Mouse (Mus musculus) Muller cell, postnatal 12 days (primary cell): ENCODE data around the gene Adam19.
"Not testable (repeated sequence)": the region's sequence is repeated elsewhere in the genome, so short reads cannot be mapped to it uniquely, and the experiment has no call there.

ENCODE experiments used
- DNase-seq: peaks from one replicate; pipeline ENCODE4 v3.0.0-alpha.2; 2015; ENCODE audit errors: inconsistent ontology term

Adam19 gene

DNA sequence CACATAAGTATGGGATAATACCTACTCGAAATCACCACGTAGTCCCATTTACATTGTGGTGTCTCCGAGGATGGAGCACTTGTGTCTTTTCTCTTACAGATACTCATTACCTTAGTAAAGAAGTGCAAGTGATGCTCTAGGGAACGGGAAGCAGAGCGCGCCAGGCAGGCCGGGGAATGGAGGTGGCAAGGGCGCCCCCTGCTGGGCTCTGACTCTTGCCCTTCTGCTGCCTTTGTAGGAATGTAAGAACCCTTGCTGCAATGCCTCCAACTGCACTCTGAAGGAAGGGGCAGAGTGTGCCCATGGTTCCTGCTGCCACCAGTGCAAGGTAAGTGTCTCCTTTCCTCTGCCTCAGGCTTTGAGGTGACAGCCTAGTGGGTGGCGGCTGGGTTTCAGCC lies 72.8 kb downstream of the Adam19 start:
- peak; percentile 22 for DNase-seq

DNA sequence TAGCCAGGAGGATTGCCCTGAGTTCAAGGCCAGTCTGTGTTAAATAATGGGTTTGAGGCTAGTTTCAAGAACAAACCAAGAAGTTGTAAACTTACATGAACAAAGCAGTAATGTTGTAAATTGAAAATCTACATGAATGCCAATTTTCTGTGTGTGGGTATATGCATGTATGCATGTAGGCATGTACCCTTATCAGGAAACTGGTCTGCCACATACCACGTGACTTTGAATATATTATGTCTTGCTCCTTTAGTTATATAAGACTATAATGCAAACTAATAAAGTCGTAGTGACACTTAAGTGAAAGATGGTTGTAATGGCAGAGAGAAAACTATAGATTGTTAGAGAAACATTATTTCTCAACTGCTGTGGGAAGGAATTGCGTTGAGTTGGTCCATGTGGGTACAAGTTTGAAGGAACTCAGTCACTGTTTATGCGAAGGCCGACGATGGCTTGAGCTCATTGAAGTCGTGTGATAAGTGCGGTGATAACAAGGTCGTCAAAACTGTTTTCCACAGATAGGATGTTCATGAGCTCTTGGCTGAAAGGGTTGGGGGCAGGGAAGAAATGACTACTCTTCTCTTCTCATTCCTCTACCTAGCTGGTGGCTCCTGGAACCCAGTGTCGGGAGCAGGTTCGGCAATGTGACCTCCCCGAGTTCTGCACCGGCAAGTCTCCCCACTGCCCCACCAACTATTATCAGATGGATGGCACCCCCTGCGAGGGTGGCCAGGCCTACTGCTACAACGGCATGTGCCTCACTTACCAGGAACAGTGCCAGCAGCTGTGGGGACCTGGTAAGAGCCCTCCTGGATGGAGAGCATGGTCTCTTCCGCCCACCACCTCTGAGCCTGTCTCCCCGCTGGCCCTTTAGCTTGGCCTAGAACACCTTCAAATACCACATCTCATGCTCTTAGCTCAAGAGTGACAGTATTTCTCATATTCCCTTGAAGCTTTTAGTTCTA lies 75.5 kb downstream of the Adam19 start:
- no peak for DNase-seq

DNA sequence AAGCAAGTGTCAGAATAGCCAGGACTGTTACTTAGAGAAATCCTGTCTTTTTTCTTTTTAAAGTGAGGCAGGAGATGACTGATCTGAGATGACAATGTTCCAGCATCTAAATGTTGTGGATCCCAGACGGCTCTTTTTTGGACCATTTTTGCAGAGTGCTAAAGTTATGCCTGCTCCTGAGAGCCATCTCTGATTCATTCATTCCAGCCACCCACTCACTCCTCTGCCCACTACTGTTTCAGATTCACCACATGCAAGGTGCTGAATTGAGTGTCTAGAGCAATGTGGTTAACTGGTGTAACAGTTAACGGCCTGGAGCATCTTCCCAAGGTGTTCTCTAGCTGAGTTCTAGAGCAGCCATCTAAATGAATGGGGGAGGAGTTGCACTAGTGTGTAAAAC lies 79.1 kb downstream of the Adam19 start:
- DNase-seq, result peak; percentile 74

DNA sequence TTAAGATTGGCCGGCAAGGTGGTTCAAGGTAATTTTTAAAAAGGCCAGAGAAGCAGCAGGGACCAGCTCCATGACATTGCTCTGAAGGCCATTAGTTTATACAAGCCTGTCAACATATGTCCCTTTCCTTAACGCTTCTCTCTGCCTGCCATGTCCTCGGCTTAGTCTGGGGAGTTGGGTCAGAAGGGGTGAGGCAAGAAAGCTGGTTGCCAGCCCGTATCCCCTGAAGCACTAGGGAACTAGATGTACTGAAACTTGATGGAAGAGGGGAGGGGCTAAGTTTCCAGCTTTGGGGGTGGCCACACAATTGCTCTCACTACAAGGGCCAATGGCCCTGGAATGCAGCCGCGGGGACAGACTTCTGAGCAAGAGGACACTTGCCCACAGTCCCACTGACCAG lies 87.5 kb downstream of the Adam19 start:
- DNase-seq, result no peak

DNA sequence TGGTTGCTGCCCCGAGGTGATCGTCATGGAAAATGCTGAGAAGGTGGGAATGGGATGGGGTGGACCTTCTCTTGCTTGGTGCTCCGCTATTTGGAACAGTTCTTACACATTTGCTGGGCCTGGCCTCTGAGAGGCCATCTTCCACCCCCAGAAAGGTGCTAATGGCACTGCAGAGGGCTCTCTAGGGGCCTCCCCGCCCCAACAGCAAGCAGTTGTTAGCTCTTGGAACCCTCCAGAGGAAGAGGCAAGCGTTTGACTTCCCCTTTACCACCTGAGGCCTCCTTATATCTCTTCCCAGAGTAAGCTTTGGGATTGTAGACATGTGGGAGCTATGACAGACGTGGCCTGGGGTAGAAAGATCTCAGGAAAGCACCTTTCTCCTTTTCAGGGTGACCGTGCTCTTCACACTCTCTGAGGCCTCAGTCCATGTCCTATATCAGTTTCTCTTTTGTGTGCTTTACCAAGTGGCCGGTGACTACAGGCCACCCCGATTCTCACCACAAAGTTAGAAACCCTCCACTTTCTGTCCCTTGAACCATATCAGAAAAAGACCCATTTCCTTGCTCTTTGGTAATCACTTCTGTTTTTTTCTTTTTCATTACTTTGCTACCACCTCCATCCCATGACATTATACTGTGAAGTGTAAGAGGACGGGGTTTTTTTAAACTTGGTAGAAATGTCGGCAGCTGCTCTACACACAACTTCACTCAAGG lies 89.5 kb downstream of the Adam19 start:
- no peak for DNase-seq

DNA sequence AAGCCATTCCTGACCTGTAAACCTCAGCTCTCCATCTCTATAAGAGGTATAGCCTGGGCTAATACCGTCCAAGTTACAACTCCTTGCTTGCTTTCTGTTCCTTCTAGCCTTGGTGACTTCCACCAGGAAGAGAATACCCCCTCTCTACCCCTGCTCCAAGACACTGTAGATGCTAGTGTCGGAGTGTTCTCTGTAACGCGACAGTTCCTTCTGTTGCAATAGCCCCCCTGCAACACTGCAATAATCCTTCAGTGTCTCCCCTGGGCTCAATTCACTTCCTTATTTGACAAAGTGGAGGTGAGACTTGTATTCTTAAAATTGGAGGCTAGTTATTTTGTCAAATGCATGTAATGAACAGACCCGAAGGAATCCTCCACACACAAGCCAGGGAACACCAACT lies 90.8 kb downstream of the Adam19 start:
- no peak for DNase-seq

DNA sequence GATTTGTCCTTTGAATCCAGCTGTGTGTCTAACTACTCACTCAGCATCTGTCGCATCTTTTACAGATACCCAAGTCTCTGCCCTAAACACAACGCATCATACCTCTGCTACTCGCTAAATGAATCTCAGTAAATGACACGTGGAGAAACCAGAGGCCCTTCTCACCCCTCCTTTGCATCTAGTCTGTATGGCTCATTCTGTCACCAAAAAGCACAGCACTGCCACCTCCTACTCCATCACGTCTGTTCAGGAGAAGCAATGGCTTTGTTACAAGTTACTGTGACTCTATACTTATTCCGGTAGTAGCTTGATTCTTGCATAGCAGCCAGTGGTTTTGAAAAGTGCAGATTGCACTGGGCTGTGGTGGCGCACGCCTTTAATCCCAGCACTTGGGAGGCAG lies 101.2 kb downstream of the Adam19 start:
- no peak for DNase-seq

DNA sequence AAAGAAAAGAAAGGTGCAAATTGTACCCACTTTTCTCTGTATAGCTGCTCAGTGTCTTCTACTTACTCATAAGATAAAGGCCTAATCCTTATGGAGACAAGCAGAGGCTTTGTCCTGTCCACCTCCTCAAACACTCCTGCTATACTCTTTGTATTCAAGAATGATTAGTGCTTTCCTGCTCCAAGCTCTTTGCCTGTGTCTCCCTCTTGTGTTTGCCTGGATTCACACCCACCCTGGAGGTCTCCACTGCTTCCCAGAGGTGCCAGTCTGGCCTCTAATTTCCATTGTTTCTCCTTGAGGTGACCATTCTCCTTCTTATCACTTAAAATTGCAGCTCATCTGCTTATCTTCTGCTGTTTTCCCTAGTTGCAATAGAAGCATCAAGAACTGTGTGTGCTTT lies 101.7 kb downstream of the Adam19 start:
- no peak for DNase-seq

DNA sequence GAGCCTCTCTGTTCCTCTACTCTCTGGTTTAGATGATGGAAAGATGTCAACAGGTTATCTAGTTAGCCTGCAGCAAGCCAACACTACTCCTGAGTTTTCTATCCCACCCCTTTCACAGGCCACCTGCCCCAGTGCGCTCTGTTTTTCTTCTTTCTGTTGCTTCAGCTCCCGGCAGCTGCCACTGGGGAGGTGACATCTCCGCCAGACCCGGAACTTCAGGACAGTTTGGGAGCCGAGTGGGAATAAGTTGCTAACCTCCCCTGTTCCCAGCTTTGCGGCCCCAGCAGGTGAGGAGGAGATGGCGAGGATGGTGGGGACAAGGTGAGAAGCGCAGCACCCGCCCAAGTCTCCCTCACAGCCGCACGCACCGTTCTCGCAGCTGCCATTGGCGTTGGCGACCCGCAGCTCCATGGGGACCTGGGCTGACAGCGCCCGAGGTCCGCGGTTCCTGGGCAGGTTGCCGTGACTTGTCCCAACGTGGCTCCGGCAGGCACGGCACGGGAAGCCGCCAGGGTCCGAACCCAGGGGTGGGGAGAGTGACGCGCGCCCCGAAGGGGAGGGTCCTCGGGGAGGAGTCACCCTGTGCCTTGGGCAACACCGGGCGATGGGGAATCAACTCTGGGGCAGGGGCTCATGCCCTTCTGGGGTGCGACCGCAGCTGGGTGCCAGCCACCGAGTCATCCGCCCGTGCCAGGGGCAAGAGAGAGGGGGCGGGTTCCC lies 110.2 kb downstream of the Adam19 start, which contains the start of gene Nipal4:
TSS of gene Nipal4 (minus strand) at position 643 of the 720 bp plus-strand sequence.
- peak; percentile 58 for DNase-seq

DNA sequence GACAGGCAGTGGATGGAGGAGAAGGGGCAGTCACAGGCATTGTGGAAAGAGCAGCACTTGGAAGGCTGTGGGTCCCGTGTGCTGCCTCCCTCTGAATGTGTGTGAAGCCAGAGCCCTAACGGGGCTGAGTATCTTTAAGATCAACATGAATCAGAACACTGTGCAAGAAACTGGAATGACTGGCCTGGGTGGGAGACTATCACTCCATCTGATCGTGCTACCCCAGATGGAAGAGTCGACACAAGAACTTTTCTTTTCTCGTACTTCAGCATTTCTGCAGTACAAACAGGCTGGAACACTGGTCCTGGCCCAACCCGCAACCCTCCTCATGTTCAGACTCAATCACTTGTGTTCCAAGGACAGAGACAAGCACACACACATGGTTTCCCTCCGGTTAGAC lies 112.7 kb downstream of the Adam19 start:
- no peak for DNase-seq

DNA sequence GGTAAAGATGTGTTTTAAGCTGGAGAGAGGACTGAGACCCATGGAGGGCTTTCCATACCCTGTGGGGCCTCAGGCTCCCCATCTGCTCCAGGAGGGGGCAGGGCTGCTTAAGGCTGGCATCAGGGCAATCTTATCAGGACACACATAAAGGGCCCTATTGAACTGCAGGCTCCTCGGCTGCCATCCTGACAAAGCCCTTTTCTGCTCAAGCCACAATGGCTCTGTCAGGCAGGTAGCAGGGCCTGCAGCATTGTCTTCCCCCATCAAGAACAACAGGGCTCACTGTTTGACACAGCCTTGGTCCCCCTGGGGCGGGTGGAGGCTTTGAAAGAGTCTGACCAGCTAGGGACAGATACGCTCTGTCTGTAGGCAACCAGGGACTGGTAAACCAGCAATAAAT lies 114.1 kb downstream of the Adam19 start:
- DNase-seq, result no peak

DNA sequence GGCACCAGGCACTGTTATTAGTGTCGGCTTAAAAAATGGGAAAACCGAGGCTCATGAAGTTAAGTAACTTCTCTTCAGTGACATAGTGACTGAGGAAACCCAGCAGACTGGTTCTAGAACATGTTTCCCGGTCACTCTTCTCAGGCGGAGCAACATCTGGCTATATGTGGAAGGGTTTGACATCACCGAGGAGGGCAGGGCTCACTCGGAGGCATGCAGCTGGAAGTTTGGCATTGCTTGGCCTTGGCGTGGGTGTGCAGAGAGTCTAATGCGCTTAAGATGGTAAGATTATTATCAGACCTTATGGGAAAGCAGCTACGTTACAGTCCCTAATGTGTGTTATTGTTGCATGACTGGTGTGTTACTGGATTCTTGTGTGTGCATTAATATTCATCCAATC lies 116.3 kb downstream of the Adam19 start:
- no peak for DNase-seq

DNA sequence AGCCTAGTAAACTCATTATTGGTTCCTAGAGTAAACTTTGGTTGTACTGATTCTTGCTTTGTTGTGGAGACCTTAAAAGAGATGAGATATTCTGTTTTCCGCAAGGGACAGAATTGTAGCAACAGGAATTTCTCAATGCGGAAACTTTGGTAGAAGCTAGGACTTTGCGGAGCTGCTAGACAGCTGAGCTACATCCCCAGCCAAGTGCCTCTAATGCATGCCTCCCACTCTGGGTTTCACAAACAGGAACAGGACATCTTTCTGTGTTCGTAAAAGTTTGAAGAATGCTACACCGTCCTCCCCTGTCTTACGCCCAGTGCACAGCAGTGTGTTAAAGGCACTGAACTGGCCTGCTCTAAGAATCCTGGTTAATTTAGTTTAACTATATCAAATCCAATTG lies 120.4 kb downstream of the Adam19 start:
- no peak for DNase-seq

DNA sequence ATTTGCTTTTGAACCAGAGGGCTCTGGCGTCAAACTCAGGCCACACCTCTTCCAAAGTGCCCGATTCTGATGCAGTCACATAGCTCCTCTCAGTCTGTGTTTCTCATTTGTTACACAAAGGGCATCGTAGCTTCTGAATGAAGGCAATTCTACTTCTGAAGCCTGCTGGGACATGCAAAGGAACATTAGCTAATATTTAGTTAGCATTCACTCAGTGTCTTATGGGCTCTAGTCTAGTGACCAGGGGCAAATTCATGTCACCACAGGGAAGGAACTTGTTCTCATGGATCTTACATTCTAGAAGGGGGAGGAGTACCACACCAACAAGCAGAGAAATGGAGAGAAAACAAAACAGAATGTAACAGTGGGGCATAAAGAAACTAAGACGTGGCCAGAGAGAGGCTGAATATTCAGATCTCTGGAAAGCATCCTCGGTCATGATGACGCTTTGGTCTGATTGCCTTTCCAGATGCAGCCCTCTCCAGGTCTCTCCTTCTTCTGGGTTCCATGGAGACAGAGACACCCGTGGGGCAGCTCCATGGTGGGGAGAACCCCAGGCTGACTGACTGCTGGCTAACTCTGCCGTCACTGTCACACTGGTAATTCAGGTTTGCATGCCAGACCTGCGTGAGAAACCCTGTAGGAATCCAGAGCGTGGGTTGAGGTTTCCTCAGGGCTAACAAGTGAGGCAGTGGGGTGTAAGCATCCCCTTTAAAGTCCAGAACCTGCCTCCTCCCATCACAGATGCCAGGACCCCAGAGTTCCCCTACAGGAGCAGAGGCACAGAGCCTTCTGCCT lies 121.7 kb downstream of the Adam19 start:
- DNase-seq, result peak; percentile 27

DNA sequence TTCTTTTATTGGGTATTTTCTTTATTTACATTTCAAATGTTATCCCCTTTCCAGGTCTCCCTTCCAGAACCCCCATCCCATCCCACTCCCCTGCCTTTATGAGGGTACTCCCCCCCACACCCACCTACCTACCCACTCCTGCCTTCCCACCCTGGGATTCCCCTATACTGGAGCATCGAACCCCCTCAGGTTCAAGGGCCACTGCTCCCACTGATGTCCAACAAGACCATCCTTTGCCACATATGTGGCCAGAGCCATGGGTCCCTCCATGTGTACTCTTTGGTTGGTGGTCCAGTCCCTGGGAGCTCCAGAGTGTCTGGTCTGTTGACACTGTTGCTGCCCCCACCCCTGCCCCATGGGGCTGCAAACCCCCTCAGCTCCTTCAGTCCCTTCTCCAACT lies 126.2 kb downstream of the Adam19 start:
- DNase-seq, result not testable (repeated sequence)

DNA sequence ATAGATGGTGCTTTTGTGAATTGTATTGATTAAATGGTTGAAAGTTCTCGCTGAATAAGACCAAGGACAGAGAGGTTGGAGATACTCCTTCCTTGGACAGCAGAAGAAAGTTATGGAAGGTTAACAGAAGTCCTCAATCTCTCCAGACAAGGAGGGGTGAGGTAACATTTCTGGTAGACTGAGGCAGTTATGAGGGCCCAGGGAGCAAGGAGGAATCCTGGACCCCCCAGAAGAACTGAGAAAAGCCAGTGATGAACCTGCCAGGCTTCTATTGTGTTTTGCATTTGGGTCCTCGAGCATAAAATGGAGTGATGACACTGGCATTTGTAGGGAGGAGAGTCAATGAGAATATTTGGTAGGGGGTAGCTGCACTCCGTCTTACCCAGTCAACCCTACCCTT lies 129.2 kb downstream of the Adam19 start:
- no peak for DNase-seq

DNA sequence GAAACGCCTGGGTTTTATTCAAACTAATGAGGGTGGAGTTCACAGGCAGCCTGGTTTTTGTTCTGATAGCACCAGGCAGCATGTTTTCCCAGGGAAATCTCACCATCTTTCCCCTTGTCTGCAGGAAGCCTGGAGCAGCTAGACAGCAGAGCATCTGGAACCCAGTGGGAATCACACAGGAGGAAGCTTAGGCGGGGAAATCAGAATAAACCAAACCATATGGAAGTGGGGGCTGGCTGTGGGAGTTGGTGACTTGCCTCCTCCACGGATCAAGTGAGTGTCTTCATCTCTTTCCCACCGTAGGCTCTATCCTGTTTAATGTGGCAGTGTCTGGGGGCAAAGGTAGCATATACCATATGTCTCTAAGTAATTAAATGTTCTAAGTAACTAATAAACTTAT lies 129.7 kb downstream of the Adam19 start:
- DNase-seq, result no peak

DNA sequence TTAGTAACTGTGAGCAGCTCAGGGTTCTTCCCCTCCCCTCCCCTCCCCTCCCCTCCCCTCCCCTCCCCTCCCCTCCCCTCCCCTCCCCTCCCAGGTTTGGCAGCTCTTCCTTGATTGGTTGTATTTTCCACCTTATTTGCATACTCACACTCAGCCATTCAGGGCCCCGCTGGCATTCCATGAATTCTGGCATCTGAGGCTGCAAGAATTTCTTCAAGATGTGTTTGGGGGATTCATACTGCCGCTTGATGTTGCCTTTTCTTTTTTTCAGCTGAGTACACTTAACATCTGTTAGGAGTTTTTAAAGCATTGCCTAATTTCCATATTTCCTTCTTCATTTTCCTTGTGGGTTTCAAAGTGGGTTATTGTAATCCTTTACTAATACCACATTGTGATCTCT lies 132.5 kb downstream of the Adam19 start:
- no peak for DNase-seq

DNA sequence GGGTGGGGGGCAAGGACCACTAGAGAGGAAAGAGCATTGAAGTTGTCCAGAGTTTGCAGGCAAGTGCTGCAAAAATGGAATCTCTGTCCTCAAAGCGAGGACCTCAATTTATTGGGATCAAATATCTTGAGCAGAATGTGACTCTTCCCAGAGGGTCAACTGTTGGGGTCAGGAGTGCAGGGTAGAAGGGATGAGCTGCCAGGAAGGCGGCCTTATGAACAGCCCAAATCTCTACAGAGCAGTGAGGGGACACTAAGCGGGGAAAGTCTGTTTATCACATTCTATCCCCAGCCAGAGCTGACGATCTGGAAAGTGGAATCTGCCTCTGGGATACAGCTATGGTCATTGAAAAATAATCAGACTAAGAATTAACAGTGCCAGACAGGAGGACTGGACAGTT lies 138.4 kb downstream of the Adam19 start:
- no peak for DNase-seq
